In the genomic region with DNA sequence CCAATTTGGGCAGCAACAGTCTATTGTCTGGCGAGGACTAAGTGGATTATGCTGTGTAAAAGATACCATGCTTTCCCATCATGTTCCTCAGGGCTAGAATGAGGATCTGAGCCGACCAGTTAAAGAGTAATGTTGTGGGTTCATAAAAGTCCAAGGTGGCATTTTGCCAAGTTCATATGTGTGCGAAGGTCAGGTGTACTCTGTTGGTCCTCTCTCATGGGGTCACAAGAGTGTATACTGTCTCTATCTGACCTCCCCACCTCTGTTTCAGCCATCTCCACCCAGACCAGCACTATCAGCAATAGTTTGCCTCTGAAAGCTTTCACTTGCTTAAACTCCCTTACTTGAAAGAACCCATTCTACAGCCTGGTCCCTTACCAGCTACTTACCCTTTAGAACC, we compare ENCODE assay signal across 26 mouse cellular contexts. TPM values are rescaled to one million over a fixed set of nuclear protein-coding genes. Genes with fewer than 3 reads are reported as not detected.
"Had no signal": no experiment of that assay in that cellular context is flagged by ENCODE, and none has a peak within 500 bp of the region (broad histone marks: within the 10 kb centered on the region; RNA-seq: fewer than 3 reads in every experiment).

No protein-coding gene starts in this region.

- H3K27ac ChIP-seq: hindbrain, postnatal 0 days; kidney, embryonic 15.5 days; left cerebral cortex, adult 2 months; liver, embryonic 14.5 days; stomach, postnatal 0 days had no signal

- H3K9me3 ChIP-seq: kidney, embryonic 15.5 days had no signal

- ATAC-seq: hindbrain, postnatal 0 days; inflammation-experienced regulatory T-cells, adult 6 months; lung, postnatal 0 days had no signal

- DNase-seq: kidney, adult 18-20 months; kidney, postnatal 14 days; layer of hippocampus, postnatal 36 days; lung, embryonic 14.5 days; lung, postnatal 4 days; midbrain, embryonic 14.5 days; thymus, adult 2 months; thymus, postnatal 14 days had no signal

- H3K4me3 ChIP-seq: kidney, embryonic 15.5 days; left cerebral cortex, adult 2 months had no signal

- H3K4me2 ChIP-seq: kidney, embryonic 15.5 days; lung, embryonic 14.5 days; midbrain, embryonic 11.5 days had no signal

- H3K36me3 ChIP-seq: kidney, embryonic 15.5 days had no signal

- H3K4me1 ChIP-seq: kidney, embryonic 15.5 days had no signal

- H3K9ac ChIP-seq: kidney, embryonic 15.5 days; liver, embryonic 14.5 days; lung, embryonic 14.5 days had no signal

RNA-seq across cellular contexts. Expression of a gene that starts 9.7 kb away (rescaled TPM):
- total RNA-seq: hindbrain, postnatal 0 days; layer of hippocampus, postnatal 10 days; left cerebral cortex, postnatal 10 days; megakaryocyte progenitor cell, adult 5-6 weeks; megakaryocyte-erythroid progenitor cell, adult 5-6 weeks; midbrain, postnatal 0 days had no signal
- polyA plus RNA-seq: hindbrain, postnatal 0 days; inflammation-experienced regulatory T-cells, adult 6 months; kidney, embryonic 15.5 days; limb, embryonic 11.5 days; limb, embryonic 14.5 days; lung, embryonic 14.5 days; midbrain, embryonic 11.5 days; midbrain, embryonic 14.5 days; midbrain, postnatal 0 days; neural tube, embryonic 11.5 days; neural tube, embryonic 14.5 days; stomach, embryonic 14.5 days had no signal
